Mouse (Mus musculus) hindbrain, embryonic 14.5 days (tissue): ENCODE data around the gene Gm49358. TPM values are rescaled to one million over a fixed set of nuclear protein-coding genes. Genes with fewer than 3 reads are reported as not detected.

Experiments
- ATAC-seq: fragments of 200-750 bp; cut with Nextera tagmentation; 2 replicates; pipeline ENCODE4 v1.8.0; 2017; ENCODE audit warnings: moderate number of reproducible peaks, mild to moderate bottlenecking, moderate TSS enrichment, moderate library complexity; ENCODE audit not compliant: low FRiP score
- DNase-seq: peaks from one replicate; pipeline ENCODE4 v3.0.0-alpha.2; 2015; ENCODE audit warnings: low spot score
- H3K27ac ChIP-seq: fragments of 300-500 bp; sonication (generic); 2 replicates; pipeline ENCODE4 v1.5.1; 2014; ENCODE audit warnings: mild to moderate bottlenecking, moderate library complexity
- H3K27me3 ChIP-seq: fragments of 300-500 bp; sonication (generic); 2 replicates; pipeline ENCODE4 v1.6.1; 2014; ENCODE audit warnings: mild to moderate bottlenecking, low read length, mixed read lengths; ENCODE audit not compliant: control insufficient read depth, insufficient read depth
- H3K36me3 ChIP-seq: fragments of 300-500 bp; sonication (generic); replicated peaks from 2 replicates; pipeline ENCODE4 v1.6.1; 2014; ENCODE audit not compliant: control insufficient read depth, insufficient read depth
- H3K4me1 ChIP-seq: fragments of 300-500 bp; sonication (generic); replicated peaks from 2 replicates; pipeline ENCODE4 v1.6.1; 2014; ENCODE audit warnings: antibody characterized with exemption, low read length, mixed read lengths; ENCODE audit not compliant: control insufficient read depth, insufficient read depth
- H3K4me2 ChIP-seq: fragments of 300-500 bp; sonication (generic); replicated peaks from 2 replicates; pipeline ENCODE4 v1.6.1; 2014; ENCODE audit warnings: mild to moderate bottlenecking, moderate library complexity
- H3K4me3 ChIP-seq: fragments of 300-500 bp; sonication (generic); replicated peaks from 2 replicates; pipeline ENCODE4 v1.5.1; 2014; ENCODE audit warnings: mild to moderate bottlenecking, low read length
- H3K9ac ChIP-seq: fragments of 300-500 bp; sonication (generic); 2 replicates; pipeline ENCODE4 v1.6.1; 2014
- H3K9me3 ChIP-seq: fragments of 300-500 bp; sonication (generic); 2 replicates; pipeline ENCODE4 v1.6.1; 2016; ENCODE audit warnings: low read length; ENCODE audit not compliant: control insufficient read depth
- WGBS: fragments of 180-500 bp; shearing (Covaris S2); extraction: QIAGEN DNeasy Blood & Tissue Kit; methylation state at CpG from one replicate; pipeline ENCODE4 v1.1.7; 2014; 5-methylcytosine and 5-hydroxymethylcytosine counted together
- polyA plus RNA-seq: library from polyadenylated mRNA; unstranded; fragments of >200 nt; fragmentation: Nextera tagmentation; extraction: Ambion mirVana; gene quantifications from 2 replicates; pipeline ENCODE4 v1.2.1, GENCODE M21; 2014

Gm49358 gene
- polyA plus RNA-seq, 1 experiment from 2014 or later = 0.80 TPM

DNA sequence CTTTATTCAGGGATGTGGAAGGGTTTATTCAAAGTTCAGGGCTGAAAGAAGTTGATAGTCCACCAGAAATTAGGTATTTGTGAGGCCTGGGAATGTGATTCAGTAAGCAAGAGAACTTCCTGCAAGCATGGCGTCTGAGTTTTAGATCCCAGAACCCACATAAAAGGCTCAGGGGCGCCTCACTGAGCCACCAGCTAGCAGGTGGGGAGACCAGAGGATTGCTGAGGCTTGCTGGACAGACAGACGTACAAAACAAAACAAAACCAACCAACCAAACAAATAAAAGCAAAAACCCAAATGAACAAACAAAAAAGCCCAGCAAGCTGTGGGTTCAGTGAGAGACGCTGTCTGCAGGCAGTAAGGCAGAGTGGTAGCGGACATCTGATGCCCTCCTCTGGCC is 18.9 kb downstream of the Gm49358 start:
- H3K4me1 ChIP-seq = peaks cover 15% of the 10 kb centered on the region
- no peak overlapping the region for H3K4me3 ChIP-seq
- H3K4me2 ChIP-seq = no peak overlapping the region
- no peaks in the 10 kb centered on the region for H3K36me3 ChIP-seq
- ATAC-seq (no peak), DNase-seq (no peak)
- no peak overlapping the region for H3K9ac ChIP-seq
- H3K27ac ChIP-seq = no peak overlapping the region
- no peaks in the 10 kb centered on the region for H3K9me3 ChIP-seq
- 48% methylated on average over 5 of the region's 5 CpGs for WGBS
- H3K27me3 ChIP-seq = peaks cover 3% of the 10 kb centered on the region; the same call in 1 of the 2 replicates

DNA sequence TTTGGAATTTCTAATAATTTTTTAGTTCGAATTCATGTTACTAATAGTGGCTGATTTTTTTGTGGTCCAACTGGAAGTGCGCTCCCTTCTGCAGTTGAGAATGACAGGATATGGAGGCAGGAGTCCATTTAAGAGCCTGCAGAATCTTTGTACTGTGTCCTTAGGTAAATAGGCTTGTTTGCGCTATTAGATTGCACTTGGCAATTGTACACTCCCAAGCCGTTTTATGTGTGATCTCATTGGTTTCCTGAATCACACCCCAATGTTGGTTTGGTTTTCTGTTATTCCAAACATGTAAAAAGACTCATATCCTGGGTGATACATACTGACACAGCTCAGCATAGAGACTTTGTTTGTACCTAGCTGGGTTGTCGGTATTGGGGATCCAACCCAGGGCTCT is 19.8 kb downstream of the Gm49358 start:
- Histone ChIP-seq H3K4me1 (peaks cover 15% of the 10 kb centered on the region), H3K27me3 (peaks cover 3% of the 10 kb centered on the region; the same call in 1 of the 2 replicates), H3K27ac (no peak overlapping the region), H3K36me3 (no peaks in the 10 kb centered on the region), H3K4me3 (no peak overlapping the region), H3K9me3 (no peaks in the 10 kb centered on the region), H3K9ac (no peak overlapping the region), H3K4me2 (no peak overlapping the region)
- no peak for DNase-seq
- 93% methylated on average over 5 of the region's 5 CpGs for WGBS
- ATAC-seq = no peak

DNA sequence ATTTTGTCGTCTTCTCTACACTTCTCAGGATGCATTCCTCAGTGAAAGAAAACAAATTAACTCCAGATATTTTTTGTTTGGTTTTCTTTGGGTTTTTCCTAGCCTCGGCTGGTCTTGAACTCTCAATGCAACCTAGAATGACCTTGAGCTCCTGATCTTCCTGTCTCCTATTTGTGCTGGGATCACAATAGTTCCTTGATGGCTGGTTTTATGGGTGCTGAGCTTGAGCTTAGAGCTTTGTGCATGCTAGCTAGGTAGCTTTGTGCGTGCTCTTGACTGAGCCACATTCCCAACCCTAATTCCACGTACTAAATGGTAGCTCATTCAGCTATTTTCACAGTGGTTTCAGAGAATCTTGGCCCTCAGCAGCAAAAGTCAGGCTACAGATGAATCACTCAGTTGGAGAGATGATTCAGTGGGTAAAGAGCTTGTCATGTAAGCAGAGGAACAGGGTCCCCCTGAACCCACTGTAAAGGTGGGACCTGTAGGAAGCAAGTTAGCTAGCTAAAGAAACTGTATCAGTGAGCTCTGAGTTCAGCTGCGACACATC is 20.4 kb downstream of the Gm49358 start:
- Histone ChIP-seq H3K4me3 (no peak overlapping the region), H3K27ac (no peak overlapping the region), H3K27me3 (peaks cover 3% of the 10 kb centered on the region; the same call in 1 of the 2 replicates), H3K4me2 (no peak overlapping the region), H3K4me1 (peaks cover 15% of the 10 kb centered on the region), H3K9me3 (no peaks in the 10 kb centered on the region), H3K9ac (no peak overlapping the region), H3K36me3 (no peaks in the 10 kb centered on the region)
- WGBS = 91% methylated on average over 5 of the region's 5 CpGs
- ATAC-seq (no peak), DNase-seq (no peak)

DNA sequence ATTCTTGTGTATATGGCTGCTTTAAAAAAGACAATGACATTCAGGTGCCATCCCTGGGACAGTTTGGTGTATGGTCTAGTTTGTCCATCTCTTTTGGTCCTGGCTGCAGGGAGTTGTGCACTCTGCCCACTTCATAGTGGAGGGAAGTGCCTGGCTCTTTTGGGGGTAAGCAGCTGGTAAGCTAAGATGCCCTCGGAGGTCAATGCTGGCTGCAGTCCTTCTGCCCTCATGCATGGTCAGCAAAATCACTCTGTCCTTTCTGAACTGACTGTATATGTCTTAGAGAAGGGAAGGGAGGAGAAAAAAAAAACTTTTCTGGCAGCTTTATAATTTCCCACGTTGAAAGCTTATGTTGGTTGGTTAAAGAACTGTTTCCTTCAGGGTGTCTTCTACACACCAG is 21.6 kb downstream of the Gm49358 start:
- H3K27me3 ChIP-seq = no peaks in the 10 kb centered on the region
- H3K4me3 ChIP-seq = no peak overlapping the region
- no peaks in the 10 kb centered on the region for H3K36me3 ChIP-seq
- H3K4me1 ChIP-seq = peaks cover 14% of the 10 kb centered on the region
- H3K4me2 ChIP-seq = no peak overlapping the region
- ATAC-seq = no peak
- H3K27ac ChIP-seq = no peak overlapping the region
- WGBS = 77% methylated on average over 2 of the region's 2 CpGs
- no peak for DNase-seq
- no peak overlapping the region for H3K9ac ChIP-seq
- H3K9me3 ChIP-seq = no peaks in the 10 kb centered on the region

DNA sequence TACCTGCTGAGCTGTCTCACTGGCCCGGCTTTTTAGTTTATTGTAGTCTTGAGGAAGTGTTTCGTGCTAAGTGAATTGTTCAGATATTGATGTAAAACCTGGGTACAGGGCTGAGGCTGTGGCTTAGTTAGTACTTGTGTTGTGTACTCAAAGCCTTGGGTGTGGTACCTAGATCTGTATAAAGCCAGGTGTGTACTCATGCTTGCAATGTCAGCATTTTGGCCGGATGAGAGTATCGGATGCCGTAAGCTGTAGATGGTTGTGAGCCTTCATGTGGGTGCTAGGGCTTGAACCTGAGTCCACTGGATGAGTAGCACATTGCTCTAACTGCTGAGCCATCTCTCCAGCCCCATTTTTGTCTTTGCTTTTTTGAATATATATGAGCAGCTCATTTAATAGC is 22.3 kb downstream of the Gm49358 start:
- no peak overlapping the region for H3K9ac ChIP-seq
- DNase-seq = no peak
- no peak overlapping the region for H3K4me2 ChIP-seq
- no peak overlapping the region for H3K27ac ChIP-seq
- peaks cover 7% of the 10 kb centered on the region; the same call in 1 of the 2 replicates for H3K4me1 ChIP-seq
- no peaks in the 10 kb centered on the region for H3K27me3 ChIP-seq
- no peak overlapping the region for H3K4me3 ChIP-seq
- no peak for ATAC-seq
- WGBS = 97% methylated on average over 5 of the region's 5 CpGs
- H3K9me3 ChIP-seq = no peaks in the 10 kb centered on the region
- H3K36me3 ChIP-seq = no peaks in the 10 kb centered on the region

DNA sequence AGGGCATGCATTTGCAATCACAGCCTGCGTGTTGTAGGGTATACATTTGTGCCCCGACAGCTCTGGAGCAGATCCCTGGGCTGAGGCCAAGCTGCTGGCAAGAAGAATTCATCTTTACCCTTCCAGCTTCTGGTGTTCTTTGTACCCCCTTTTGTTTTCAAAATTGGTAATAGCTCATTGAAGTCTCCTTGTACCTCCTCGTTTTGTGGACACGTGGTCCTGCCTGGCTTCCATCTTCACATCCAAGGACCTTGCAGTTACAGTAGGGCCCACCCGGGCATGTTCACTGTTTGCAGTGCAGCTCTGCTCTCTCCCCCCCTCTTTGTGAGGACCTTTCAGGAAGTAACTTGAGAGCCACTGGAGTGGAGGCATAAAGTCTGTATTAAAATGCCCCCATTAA is 24.4 kb downstream of the Gm49358 start:
- DNase-seq (no peak), ATAC-seq (no peak)
- no peaks in the 10 kb centered on the region for H3K27me3 ChIP-seq
- H3K4me1 ChIP-seq = no peaks in the 10 kb centered on the region
- no peak overlapping the region for H3K9ac ChIP-seq
- WGBS = 48% methylated on average over 5 of the region's 5 CpGs
- no peak overlapping the region for H3K4me2 ChIP-seq
- no peaks in the 10 kb centered on the region for H3K36me3 ChIP-seq
- H3K4me3 ChIP-seq = no peak overlapping the region
- H3K27ac ChIP-seq = no peak overlapping the region
- H3K9me3 ChIP-seq = no peaks in the 10 kb centered on the region

DNA sequence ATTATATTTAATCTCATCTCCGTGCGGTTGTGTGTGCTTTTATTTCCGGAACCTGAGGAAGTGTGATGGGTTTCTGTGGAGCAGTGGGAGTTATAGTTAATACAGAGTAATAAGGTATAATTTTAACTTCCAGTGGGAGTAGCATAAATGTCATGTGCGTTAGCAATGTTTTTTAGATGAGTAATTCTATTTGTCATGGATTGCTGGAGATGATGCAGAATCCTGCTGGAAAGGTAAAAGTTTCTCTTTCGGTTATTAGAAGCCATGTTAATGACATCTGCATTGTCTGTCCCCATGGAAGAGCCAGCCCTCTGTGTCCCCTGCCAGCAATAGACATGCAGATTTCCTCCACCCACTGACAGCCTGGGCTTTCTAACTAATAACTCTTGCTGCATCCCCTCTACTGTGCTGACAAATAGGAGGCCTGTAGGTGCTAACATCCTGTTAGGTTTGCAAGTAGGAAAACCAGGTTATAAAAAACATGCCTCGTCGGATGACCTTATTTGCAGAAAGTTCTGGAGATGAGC is 25.4 kb downstream of the Gm49358 start:
- ATAC-seq = no peak
- H3K4me2 ChIP-seq = no peak overlapping the region
- no peaks in the 10 kb centered on the region for H3K9me3 ChIP-seq
- no peak overlapping the region for H3K27ac ChIP-seq
- H3K4me1 ChIP-seq = no peaks in the 10 kb centered on the region
- no peaks in the 10 kb centered on the region for H3K36me3 ChIP-seq
- H3K27me3 ChIP-seq = no peaks in the 10 kb centered on the region
- H3K4me3 ChIP-seq = no peak overlapping the region
- no peak for DNase-seq
- 67% methylated on average over 7 of the region's 7 CpGs for WGBS
- no peak overlapping the region for H3K9ac ChIP-seq

DNA sequence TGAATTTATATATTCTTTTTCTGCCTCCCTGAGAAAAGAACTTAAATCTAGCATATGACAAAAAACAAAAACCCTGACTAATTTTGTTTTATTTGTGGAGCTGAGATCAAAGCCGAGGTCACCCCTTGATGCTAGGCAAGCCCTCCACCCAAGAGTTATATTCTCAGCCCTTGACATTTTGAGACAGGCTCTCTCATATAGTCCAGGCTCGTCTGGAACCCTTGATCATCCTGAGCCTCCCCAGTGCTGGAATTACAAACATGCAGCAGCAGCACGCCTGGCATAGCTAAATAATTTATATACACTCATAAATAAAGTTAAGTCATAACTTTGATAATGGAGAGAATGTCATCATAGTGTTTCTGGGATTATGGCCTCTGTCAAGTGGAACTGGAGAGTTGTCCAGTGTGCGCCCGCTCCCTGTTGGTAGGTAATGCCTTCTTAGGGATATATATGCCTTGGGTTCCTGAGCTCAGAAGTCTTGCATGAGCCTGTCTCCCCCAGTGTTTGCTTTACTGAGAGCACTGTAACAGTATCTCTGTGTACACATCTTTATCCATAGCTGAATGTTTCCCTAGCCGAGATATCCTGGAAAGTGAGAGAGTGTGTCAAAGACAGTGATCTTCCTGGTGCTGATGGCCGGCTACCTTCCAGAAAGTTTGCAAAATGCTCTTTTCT is 27.9 kb downstream of the Gm49358 start:
- ATAC-seq = no peak
- no peak overlapping the region for H3K4me3 ChIP-seq
- H3K36me3 ChIP-seq = no peaks in the 10 kb centered on the region
- no peak overlapping the region for H3K27ac ChIP-seq
- no peak overlapping the region for H3K9ac ChIP-seq
- 83% methylated on average over 7 of the region's 7 CpGs for WGBS
- H3K9me3 ChIP-seq = no peaks in the 10 kb centered on the region
- H3K4me2 ChIP-seq = no peak overlapping the region
- no peak for DNase-seq
- H3K4me1 ChIP-seq = no peaks in the 10 kb centered on the region
- no peaks in the 10 kb centered on the region for H3K27me3 ChIP-seq

DNA sequence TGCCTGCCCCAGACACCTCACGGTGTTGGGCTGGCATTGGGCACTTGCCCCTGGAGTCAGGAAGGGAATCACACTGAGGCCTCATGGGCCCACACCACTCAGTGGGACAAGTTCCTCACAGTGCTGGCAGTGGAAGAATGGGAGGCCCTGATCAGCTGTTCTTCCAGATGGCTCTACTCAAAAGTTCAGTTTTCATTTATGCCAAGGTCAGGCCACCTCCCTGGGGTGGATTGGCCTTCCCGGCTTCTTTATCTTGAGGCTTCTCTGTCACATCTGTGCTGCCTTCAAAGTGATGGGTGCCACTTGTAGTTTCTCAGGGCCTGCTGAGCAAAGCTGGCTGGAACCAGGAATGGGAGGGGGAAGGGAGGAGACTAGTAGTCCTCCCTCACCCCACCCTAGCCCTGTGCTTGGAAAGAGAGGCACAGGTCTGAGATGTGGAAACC is 29.8 kb downstream of the Gm49358 start:
- Histone ChIP-seq H3K27me3 (no peaks in the 10 kb centered on the region), H3K9ac (no peak overlapping the region), H3K4me2 (no peak overlapping the region), H3K4me1 (no peaks in the 10 kb centered on the region), H3K36me3 (no peaks in the 10 kb centered on the region), H3K4me3 (no peak overlapping the region), H3K27ac (no peak overlapping the region), H3K9me3 (no peaks in the 10 kb centered on the region)
- WGBS = 53% methylated on average over 2 of the region's 2 CpGs
- DNase-seq = no peak
- ATAC-seq = no peak
